25 mouse cellular contexts compared by ENCODE assay signal in genomic region chr16:35239966-35240730, GRCm38 (mm10).
DNase-seq lines count a peak whose midpoint lies in the region; ATAC-seq and TF ChIP-seq lines count a peak whose summit lies in the region.
"Had no signal": no experiment of that assay in that cellular context is flagged by ENCODE, and none has a peak within 500 bp of the region (broad histone marks: within the 10 kb centered on the region; RNA-seq: fewer than 3 reads in every experiment).

No protein-coding gene starts in this region.

- 0 out of 2 replicates have a peak, but pooled peaks have one; percentile 13 for ATAC-seq in frontal cortex, adult (ENCODE audit: low TSS enrichment)
- ATAC-seq in hindbrain, embryonic 16.5 days, result peak; percentile 51; the same call in 1 of the 2 replicates
- ATAC-seq in midbrain, postnatal 0 days (ENCODE audit: low FRiP score), result 0 out of 2 replicates have a peak, but pooled peaks have one; percentile 52
- ATAC-seq in midbrain, embryonic 14.5 days (ENCODE audit: low FRiP score, low TSS enrichment), result no peak
- ATAC-seq: Patski had no signal

- no peaks in the 10 kb centered on the region for H3K36me3 ChIP-seq in hindbrain, embryonic 16.5 days (ENCODE audit: control insufficient read depth, insufficient read depth, low read length)
- no peaks in the 10 kb centered on the region for H3K36me3 ChIP-seq in hindbrain, embryonic 10.5 days
- H3K36me3 ChIP-seq in midbrain, postnatal 0 days (ENCODE audit: insufficient read depth, low read length), result no peaks in the 10 kb centered on the region
- H3K36me3 ChIP-seq in midbrain, embryonic 14.5 days (ENCODE audit: control insufficient read depth, insufficient read depth, low read length), result no peaks in the 10 kb centered on the region
- H3K36me3 ChIP-seq: embryonic facial prominence, embryonic 12.5 days; forebrain, embryonic 10.5 days; kidney, embryonic 15.5 days; limb, embryonic 15.5 days had no signal

- 82% methylated on average over 4 of the region's 4 CpGs for WGBS in hindbrain, embryonic 16.5 days
- WGBS in hindbrain, embryonic 10.5 days, result 83% methylated on average over 4 of the region's 4 CpGs
- WGBS in midbrain, postnatal 0 days, result 73% methylated on average over 4 of the region's 4 CpGs
- 82% methylated on average over 4 of the region's 4 CpGs for WGBS in midbrain, embryonic 14.5 days

- H3K9me3 ChIP-seq in hindbrain, embryonic 16.5 days (ENCODE audit: control insufficient read depth, low read length), result no peaks in the 10 kb centered on the region
- no peaks in the 10 kb centered on the region for H3K9me3 ChIP-seq in hindbrain, embryonic 10.5 days
- H3K9me3 ChIP-seq in midbrain, postnatal 0 days (ENCODE audit: low read length), result no peaks in the 10 kb centered on the region
- no peaks in the 10 kb centered on the region for H3K9me3 ChIP-seq in midbrain, embryonic 14.5 days (ENCODE audit: control insufficient read depth, low read length)
- H3K9me3 ChIP-seq: embryonic facial prominence, embryonic 12.5 days; forebrain, embryonic 10.5 days; kidney, embryonic 15.5 days; limb, embryonic 15.5 days; megakaryocyte, embryonic 14.5 days had no signal

- H3K27me3 ChIP-seq in hindbrain, embryonic 16.5 days (replicated peaks; ENCODE audit: control insufficient read depth, insufficient read depth, low read length), result no peaks in the 10 kb centered on the region
- H3K27me3 ChIP-seq in hindbrain, embryonic 10.5 days (ENCODE audit: insufficient read depth, poor library complexity, severe bottlenecking), result no peaks in the 10 kb centered on the region
- H3K27me3 ChIP-seq in midbrain, postnatal 0 days (ENCODE audit: insufficient read depth, low read length), result no peaks in the 10 kb centered on the region
- no peaks in the 10 kb centered on the region for H3K27me3 ChIP-seq in midbrain, embryonic 14.5 days (ENCODE audit: control insufficient read depth, insufficient read depth, low read length)
- H3K27me3 ChIP-seq: embryonic facial prominence, embryonic 12.5 days; kidney, embryonic 15.5 days; limb, embryonic 15.5 days had no signal

- no peak for TF ChIP-seq CTCF in midbrain, postnatal 0 days (IDR thresholded peaks at IDR 0.05)

- H3K4me1 ChIP-seq in hindbrain, embryonic 16.5 days (ENCODE audit: control insufficient read depth, insufficient read depth, low read depth, low read length), result peaks cover 10% of the 10 kb centered on the region
- peaks cover 24% of the 10 kb centered on the region for H3K4me1 ChIP-seq in hindbrain, embryonic 10.5 days (replicated peaks)
- 0 out of 2 replicates have a peak, but pooled peaks cover 16% of the 10 kb centered on the region for H3K4me1 ChIP-seq in midbrain, postnatal 0 days (ENCODE audit: insufficient read depth, low read length)
- peaks cover 20% of the 10 kb centered on the region for H3K4me1 ChIP-seq in midbrain, embryonic 14.5 days (ENCODE audit: control insufficient read depth, insufficient read depth, low read length)
- H3K4me1 ChIP-seq: forebrain, embryonic 10.5 days; kidney, embryonic 15.5 days had no signal

- H3K9ac ChIP-seq in hindbrain, embryonic 16.5 days (ENCODE audit: low read depth, low read length), result no peak overlapping the region
- H3K9ac ChIP-seq in midbrain, postnatal 0 days (replicated peaks; ENCODE audit: low read length, poor library complexity, severe bottlenecking), result no peak overlapping the region
- no peak overlapping the region for H3K9ac ChIP-seq in midbrain, embryonic 14.5 days (replicated peaks; ENCODE audit: low read length)
- H3K9ac ChIP-seq: embryonic facial prominence, embryonic 12.5 days; kidney, embryonic 15.5 days; limb, embryonic 15.5 days; liver, embryonic 14.5 days; lung, embryonic 14.5 days had no signal

- no peak overlapping the region for H3K4me2 ChIP-seq in hindbrain, embryonic 16.5 days (ENCODE audit: low read length)
- H3K4me2 ChIP-seq in midbrain, postnatal 0 days (ENCODE audit: low read depth, low read length, poor library complexity, severe bottlenecking), result no peak overlapping the region
- H3K4me2 ChIP-seq in midbrain, embryonic 14.5 days (ENCODE audit: low read length), result no peak overlapping the region
- H3K4me2 ChIP-seq: embryonic facial prominence, embryonic 12.5 days; heart, embryonic 11.5 days; kidney, embryonic 15.5 days; limb, embryonic 15.5 days; lung, embryonic 14.5 days had no signal

- no peak overlapping the region for H3K27ac ChIP-seq in hindbrain, embryonic 16.5 days (ENCODE audit: low read depth, low read length)
- no peak overlapping the region for H3K27ac ChIP-seq in hindbrain, embryonic 10.5 days
- H3K27ac ChIP-seq in midbrain, postnatal 0 days (ENCODE audit: low read depth, low read length), result no peak overlapping the region
- no peak overlapping the region for H3K27ac ChIP-seq in midbrain, embryonic 14.5 days (replicated peaks; ENCODE audit: low read depth, low read length)
- H3K27ac ChIP-seq: embryonic facial prominence, embryonic 12.5 days; forebrain, embryonic 10.5 days; kidney, embryonic 15.5 days; limb, embryonic 15.5 days; liver, embryonic 14.5 days had no signal

- DNase-seq in frontal cortex, postnatal 36 days (ENCODE audit: low spot score in 2 of 2), result no peak
- no peak for DNase-seq in hindbrain, embryonic 10.5 days (ENCODE audit: low spot score)
- DNase-seq in midbrain, postnatal 0 days (ENCODE audit: low spot score), result peak; percentile 52
- DNase-seq in midbrain, embryonic 14.5 days, result no peak
- DNase-seq in urinary bladder, adult 18-20 months (ENCODE audit: low spot score in 2 of 2), result no peak
- DNase-seq in heart, adult 11 months, result no peak
- DNase-seq: adrenal gland, postnatal 36 days; cerebellum, adult 11 months; cerebellum, adult 9-11 months; kidney, adult 11 months; kidney, postnatal 4 days; lung, embryonic 14.5 days; lung, postnatal 36 days; thymus, adult 18-20 months; thymus, postnatal 36 days had no signal

- no peak overlapping the region for H3K4me3 ChIP-seq in hindbrain, embryonic 16.5 days (ENCODE audit: low read length)
- no peak overlapping the region for H3K4me3 ChIP-seq in hindbrain, embryonic 10.5 days
- H3K4me3 ChIP-seq in midbrain, postnatal 0 days (ENCODE audit: low read depth, low read length), result no peak overlapping the region
- no peak overlapping the region for H3K4me3 ChIP-seq in midbrain, embryonic 14.5 days (replicated peaks; ENCODE audit: low read depth, low read length)
- H3K4me3 ChIP-seq: embryonic facial prominence, embryonic 12.5 days; forebrain, embryonic 10.5 days; kidney, embryonic 15.5 days; limb, embryonic 15.5 days; megakaryocyte, embryonic 14.5 days had no signal
